Mouse (Mus musculus): ENCODE results near the gene Dnajb12. TPM values are rescaled to one million over a fixed set of nuclear protein-coding genes. Genes with fewer than 3 reads are reported as not detected.
A peak's percentile ranks its signal among the peaks of the same experiment; 100 is the strongest.

Dnajb12 gene
- total and polyA plus RNA-seq, 3 experiments: 13.9 to 35.9 (median 21.5) TPM

- dilution Hi-C loops (cut with MboI; ENCODE audit: extremely low pct_ligation_motif_present, extremely low pct_unique_long_range_greater_than_20kb, low sequenced_read_pairs) (no loop called here), in situ Hi-C loops (cut with MboI; ENCODE audit: low pct_ligation_motif_present, low pct_unique_long_range_greater_than_20kb, low sequenced_read_pairs) (no loop called here)
- no peak for DNase-seq (ENCODE audit: extremely low read depth)
- Histone ChIP-seq H3K27ac (ENCODE audit: insufficient read depth, low read depth) (peak overlapping the region; percentile 95), H3K36me3 (replicated peaks in 1 of 2; ENCODE audit: control insufficient read depth in 1 of 2, insufficient read depth in 1 of 2, low read length in 1 of 2) (peaks cover 3 to 36% of the 10 kb centered on the region in 2 experiments), H3K4me3 (replicated peaks in 1 of 3; ENCODE audit: low read depth in 2 of 3, low read length in 2 of 3, poor library complexity in 1 of 3) (peak overlapping the region; percentile 90 to 100 (median 94)), H3K4me2 (ENCODE audit: insufficient read depth, low read depth, poor library complexity, severe bottlenecking) (peak overlapping the region; percentile 67), H3K4me1 (ENCODE audit: control insufficient read depth in 1 of 2, insufficient read depth in 2 of 2) (peaks cover 13 to 49% of the 10 kb centered on the region in 2 experiments), H3K9me3 (replicated peaks; ENCODE audit: low read length) (no peaks in the 10 kb centered on the region), H3K9ac (ENCODE audit: insufficient read depth, low read depth) (peak overlapping the region; percentile 89), H3K27me3 (replicated peaks) (no peaks in the 10 kb centered on the region), H3K79me2 (replicated peaks; ENCODE audit: control insufficient read depth, extremely low read depth, insufficient read depth, poor library complexity, severe bottlenecking) (peaks cover 43% of the 10 kb centered on the region)
- TF ChIP-seq GABPA (IDR thresholded peaks at IDR 0.05; ENCODE audit: insufficient replicate concordance, low read depth, low read length): no peak
- TF ChIP-seq RCOR1 (conservative IDR thresholded peaks at IDR 0.05; ENCODE audit: low read depth, low read length): no peak
- no peak for TF ChIP-seq KAT2A (IDR thresholded peaks at IDR 0.05; ENCODE audit: insufficient replicate concordance, low read length)
- no peak for TF ChIP-seq MXI1 (IDR thresholded peaks at IDR 0.05; ENCODE audit: low read depth, low read length)
- no peak for TF ChIP-seq USF1 (IDR thresholded peaks at IDR 0.05; ENCODE audit: low read depth, low read length)
- no peak for TF ChIP-seq ETS1 (conservative IDR thresholded peaks at IDR 0.05; ENCODE audit: low read depth, low read length)
- TF ChIP-seq NELFE (IDR thresholded peaks at IDR 0.05; ENCODE audit: low read depth, low read length): no peak
- no peak for TF ChIP-seq BHLHE40 (IDR thresholded peaks at IDR 0.05; ENCODE audit: low read depth, low read length)
- no peak for TF ChIP-seq E2F4 (IDR thresholded peaks at IDR 0.05; ENCODE audit: insufficient replicate concordance, low read depth, low read length)
- no peak for TF ChIP-seq ZNF384 (IDR thresholded peaks at IDR 0.05; ENCODE audit: low read depth, low read length)
- TF ChIP-seq JUND (conservative IDR thresholded peaks at IDR 0.05; ENCODE audit: low read depth, low read length): no peak
- no peak for TF ChIP-seq IRF4 (IDR thresholded peaks at IDR 0.05; ENCODE audit: low read depth, low read length)
- no peak for TF ChIP-seq POLR2A (IDR thresholded peaks at IDR 0.05; ENCODE audit: low read depth, low read length)
Observed at GRCm38 (mm10) chr10:59880029-59880386, 652 bp downstream of the Dnajb12 start.

GRCm38 (mm10) chr10:59880837-59881236 is 1.5 kb downstream of the Dnajb12 start:
- Histone ChIP-seq H3K9ac (ENCODE audit: insufficient read depth, low read depth) (peak overlapping the region; percentile 89), H3K79me2 (replicated peaks; ENCODE audit: control insufficient read depth, extremely low read depth, insufficient read depth, poor library complexity, severe bottlenecking) (peaks cover 51% of the 10 kb centered on the region), H3K4me3 (replicated peaks in 1 of 3; ENCODE audit: low read depth in 2 of 3, low read length in 2 of 3, poor library complexity in 1 of 3) (peak overlapping the region; percentile 90 to 100 (median 94)), H3K36me3 (replicated peaks in 1 of 2; ENCODE audit: control insufficient read depth in 1 of 2, insufficient read depth in 1 of 2, low read length in 1 of 2) (peaks cover 3 to 38% of the 10 kb centered on the region in 2 experiments), H3K9me3 (replicated peaks; ENCODE audit: low read length) (no peaks in the 10 kb centered on the region), H3K4me1 (ENCODE audit: control insufficient read depth in 1 of 2, insufficient read depth in 2 of 2) (peaks cover 21 to 57% of the 10 kb centered on the region in 2 experiments), H3K27me3 (replicated peaks) (no peaks in the 10 kb centered on the region), H3K27ac (ENCODE audit: insufficient read depth, low read depth) (no peak overlapping the region), H3K4me2 (ENCODE audit: insufficient read depth, low read depth, poor library complexity, severe bottlenecking) (peak overlapping the region; percentile 67)
- TF ChIP-seq ZNF384 (IDR thresholded peaks at IDR 0.05; ENCODE audit: low read depth, low read length) (no peak), EP300 (IDR thresholded peaks at IDR 0.05; ENCODE audit: low read length) (no peak), UBTF (IDR thresholded peaks at IDR 0.05; ENCODE audit: low read depth, low read length) (no peak), MYC (IDR thresholded peaks at IDR 0.05; ENCODE audit: low read depth, low read length) (no peak), RAD21 (IDR thresholded peaks at IDR 0.05; ENCODE audit: low read depth, low read length) (no peak), MEF2A (IDR thresholded peaks at IDR 0.05; ENCODE audit: borderline replicate concordance, low read depth, low read length) (no peak), IRF4 (IDR thresholded peaks at IDR 0.05; ENCODE audit: low read depth, low read length) (no peak), BHLHE40 (IDR thresholded peaks at IDR 0.05; ENCODE audit: low read depth, low read length) (no peak), CHD2 (IDR thresholded peaks at IDR 0.05; ENCODE audit: low read length) (no peak), JUN (IDR thresholded peaks at IDR 0.05; ENCODE audit: insufficient read depth, low read depth, low read length) (no peak), ZMIZ1 (IDR thresholded peaks at IDR 0.05; ENCODE audit: low read depth, low read length) (no peak)
- in situ Hi-C loops (cut with MboI; ENCODE audit: low pct_ligation_motif_present, low pct_unique_long_range_greater_than_20kb, low sequenced_read_pairs) (no loop called here), dilution Hi-C loops (cut with MboI; ENCODE audit: extremely low pct_ligation_motif_present, extremely low pct_unique_long_range_greater_than_20kb, low sequenced_read_pairs) (no loop called here)
- no peak for DNase-seq (ENCODE audit: extremely low read depth)
